ENCODE assay signal across 10 mouse cellular contexts in the genomic region with DNA sequence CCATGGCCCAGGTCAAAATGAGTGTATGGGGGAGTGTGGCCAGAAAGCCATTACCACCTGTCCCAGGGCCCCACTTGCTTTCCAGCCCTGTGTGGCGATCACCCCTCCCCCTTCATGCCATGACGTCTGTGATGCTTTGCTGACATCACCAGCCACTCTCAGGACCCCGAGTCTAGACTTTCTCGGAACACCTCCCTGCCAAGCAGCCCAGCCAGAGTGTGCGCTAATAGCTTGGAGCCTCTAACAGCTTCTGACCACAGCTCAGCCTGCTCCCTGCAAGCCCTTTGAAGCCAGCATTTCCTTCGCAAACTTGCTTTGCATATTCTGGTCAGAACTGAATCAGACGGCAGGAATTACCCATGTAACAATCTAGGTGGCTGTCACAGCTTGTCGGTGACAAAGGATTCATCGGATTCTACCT. TPM values are rescaled to one million over a fixed set of nuclear protein-coding genes. Genes with fewer than 3 reads are reported as not detected.
A peak's percentile ranks its signal among the peaks of the same experiment; 100 is the strongest.
DNase-seq lines count a peak whose midpoint lies in the region; ATAC-seq lines count a peak whose summit lies in the region.
"Had no signal": no experiment of that assay in that cellular context is flagged by ENCODE, and none has a peak within 500 bp of the region (broad histone marks: within the 10 kb centered on the region; RNA-seq: fewer than 3 reads in every experiment).

No protein-coding gene starts in this region.

- intact Hi-C loops in heart, postnatal 25 days (cut with DNase I): no loop called here

- H3K27me3 ChIP-seq in embryonic facial prominence, embryonic 10.5 days (replicated peaks; ENCODE audit: low read depth, poor library complexity, severe bottlenecking): peaks cover 47% of the 10 kb centered on the region
- H3K27me3 ChIP-seq in limb, embryonic 15.5 days: no peaks in the 10 kb centered on the region

- WGBS in embryonic facial prominence, embryonic 10.5 days: 12% methylated on average over 9 of the region's 9 CpGs
- 26% methylated on average over 9 of the region's 9 CpGs for WGBS in limb, embryonic 15.5 days

- DNase-seq in heart, postnatal 4 days: peak; percentile 33
- DNase-seq in heart, postnatal 25 days (ENCODE audit: low spot score): no peak
- peak; percentile 87 for DNase-seq in CD4-positive, CD25-positive, alpha-beta regulatory T cell, adult 2 months (ENCODE audit: low read depth, low spot score)
- no peak for DNase-seq in embryonic facial prominence, embryonic 10.5 days (ENCODE audit: low spot score)
- no peak for DNase-seq in kidney, adult 18-20 months
- DNase-seq in adrenal gland, adult 2 months: no peak
- DNase-seq: gastrocnemius, postnatal 14 days had no signal

- H3K9ac ChIP-seq in limb, embryonic 15.5 days: no peak overlapping the region
- H3K9ac ChIP-seq: liver, embryonic 15.5 days had no signal

- no peaks in the 10 kb centered on the region for H3K9me3 ChIP-seq in embryonic facial prominence, embryonic 10.5 days
- no peaks in the 10 kb centered on the region for H3K9me3 ChIP-seq in limb, embryonic 15.5 days
- H3K9me3 ChIP-seq: liver, embryonic 15.5 days had no signal

- peaks cover 93% of the 10 kb centered on the region for H3K4me1 ChIP-seq in embryonic facial prominence, embryonic 10.5 days
- H3K4me1 ChIP-seq in limb, embryonic 15.5 days: peaks cover 80% of the 10 kb centered on the region

- ATAC-seq in limb, embryonic 15.5 days (ENCODE audit: insufficient number of reproducible peaks, low FRiP score, low TSS enrichment, low read depth): no peak
- no peak for ATAC-seq in erythroblast, adult 5-6 weeks (replicated peaks; ENCODE audit: low FRiP score, poor library complexity, severe bottlenecking)

- peak overlapping the region; percentile 76 for H3K4me3 ChIP-seq in embryonic facial prominence, embryonic 10.5 days
- no peak overlapping the region for H3K4me3 ChIP-seq in limb, embryonic 15.5 days

- H3K36me3 ChIP-seq in embryonic facial prominence, embryonic 10.5 days (replicated peaks): peaks cover 18% of the 10 kb centered on the region
- peaks cover 9% of the 10 kb centered on the region; the same call in 1 of the 2 replicates for H3K36me3 ChIP-seq in limb, embryonic 15.5 days

- peak overlapping the region; percentile 89; the same call in 1 of the 2 replicates for H3K27ac ChIP-seq in embryonic facial prominence, embryonic 10.5 days (replicated peaks)
- H3K27ac ChIP-seq in limb, embryonic 15.5 days: no peak overlapping the region
- H3K27ac ChIP-seq: liver, embryonic 15.5 days had no signal

- peak overlapping the region; percentile 90 for H3K4me2 ChIP-seq in limb, embryonic 15.5 days
- H3K4me2 ChIP-seq: liver, embryonic 15.5 days had no signal

RNA-seq across cellular contexts. Expression of gene Socs3, which starts 4.3 kb away (rescaled TPM):
- 1 to 10 TPM; 5.5 TPM for total RNA-seq in heart, postnatal 4 days (2021)
- 1 to 10 TPM; 5.2 to 6.3 TPM for total RNA-seq in heart, postnatal 25 days (2021)
- 13.6 and 16.7 TPM in 2 replicates for polyA plus RNA-seq in embryonic facial prominence, embryonic 10.5 days (2016; fragmentation: Nextera tagmentation; extraction: Ambion mirVana)
- polyA plus RNA-seq in limb, embryonic 15.5 days (2015; fragmentation: Nextera tagmentation; extraction: Ambion mirVana): 20.3 and 24.0 TPM in 2 replicates
- total RNA-seq in erythroblast, adult 5-6 weeks (2015; ENCODE audit: low replicate concordance): 0.19 and 0.42 TPM in 2 replicates
- 1.3 and 1.5 TPM in 2 replicates for total RNA-seq in erythroblast, adult 5-6 weeks (2017; ENCODE audit: low replicate concordance)
- total RNA-seq in adrenal gland, adult 2 months (2021): 1 to 10 TPM; 3.2 to 6.9 TPM
- 14.1 and 14.8 TPM in 2 replicates for polyA plus RNA-seq in adrenal gland, adult 2 months (2012; rRNA removed)

RNA-seq across cellular contexts. Expression of gene Pgs1, which starts 20.5 kb away (rescaled TPM):
- 10 to 100 TPM; 25.0 to 26.2 TPM for total RNA-seq in heart, postnatal 4 days (2021)
- total RNA-seq in heart, postnatal 25 days (2021): 10 to 100 TPM; 18.1 to 18.2 TPM
- 43.5 and 44.6 TPM in 2 replicates for polyA plus RNA-seq in embryonic facial prominence, embryonic 10.5 days (2016; fragmentation: Nextera tagmentation; extraction: Ambion mirVana)
- 35.5 and 37.8 TPM in 2 replicates for polyA plus RNA-seq in limb, embryonic 15.5 days (2015; fragmentation: Nextera tagmentation; extraction: Ambion mirVana)
- total RNA-seq in erythroblast, adult 5-6 weeks (2015; ENCODE audit: low replicate concordance): 9.2 and 14.6 TPM in 2 replicates
- total RNA-seq in erythroblast, adult 5-6 weeks (2017; ENCODE audit: low replicate concordance): 20.8 and 32.9 TPM in 2 replicates
- 10 to 100 TPM; 53.9 to 54.5 TPM for total RNA-seq in adrenal gland, adult 2 months (2021)
- polyA plus RNA-seq in adrenal gland, adult 2 months (2012; rRNA removed): 99.4 and 165 TPM in 2 replicates

Comparison
In these comparisons a context has a peak if more than half of its experiments do, and no peak if none do; other contexts are left out.
1. DNase-seq: peak in heart, postnatal 4 days (single experiment) and CD4-positive, CD25-positive, alpha-beta regulatory T cell, adult 2 months (single experiment); none in heart, postnatal 25 days (single experiment), embryonic facial prominence, embryonic 10.5 days (single experiment), kidney, adult 18-20 months (single experiment) and adrenal gland, adult 2 months (single experiment).